ENCODE assay signal across 19 mouse cellular contexts in genomic region chr3:93630917-93631714, GRCm38 (mm10). TPM values are rescaled to one million over a fixed set of nuclear protein-coding genes. Genes with fewer than 3 reads are reported as not detected.
"Had no signal": no experiment of that assay in that cellular context is flagged by ENCODE, and none has a peak within 500 bp of the region (broad histone marks: within the 10 kb centered on the region; RNA-seq: fewer than 3 reads in every experiment).

No protein-coding gene starts in this region.

RNA-seq across cellular contexts. Expression of gene Tdpoz2, which starts 21.4 kb away (rescaled TPM):
- polyA plus RNA-seq: gonadal fat pad, adult 2 months; heart, embryonic 10.5 days; heart, embryonic 12.5 days; heart, embryonic 14.5 days; heart, embryonic 16.5 days; hindbrain, embryonic 10.5 days; hindbrain, embryonic 12.5 days; hindbrain, embryonic 14.5 days; hindbrain, embryonic 16.5 days; intestine, embryonic 15.5 days; intestine, postnatal 0 days; kidney, embryonic 14.5 days; kidney, embryonic 16.5 days; limb, embryonic 10.5 days; limb, embryonic 12.5 days; limb, embryonic 14.5 days; liver, embryonic 11.5 days; liver, embryonic 13.5 days; liver, embryonic 15.5 days had no signal

RNA-seq across cellular contexts. Expression of gene Tdpoz1, which starts 45.0 kb away (rescaled TPM):
- polyA plus RNA-seq: gonadal fat pad, adult 2 months; heart, embryonic 10.5 days; heart, embryonic 12.5 days; heart, embryonic 14.5 days; heart, embryonic 16.5 days; hindbrain, embryonic 10.5 days; hindbrain, embryonic 12.5 days; hindbrain, embryonic 14.5 days; hindbrain, embryonic 16.5 days; intestine, embryonic 15.5 days; intestine, postnatal 0 days; kidney, embryonic 14.5 days; kidney, embryonic 16.5 days; limb, embryonic 10.5 days; limb, embryonic 12.5 days; limb, embryonic 14.5 days; liver, embryonic 11.5 days; liver, embryonic 13.5 days; liver, embryonic 15.5 days had no signal
